Mouse (Mus musculus) lung, postnatal 36 days (tissue): Measurements from ENCODE around the gene Hist1h3d.
A peak's percentile ranks its signal among the peaks of the same experiment; 100 is the strongest.
"Not testable (repeated sequence)": the region's sequence is repeated elsewhere in the genome, so short reads cannot be mapped to it uniquely, and the experiment has no call there.

Experiments used
- DNase-seq: peaks from one replicate; pipeline ENCODE4 v3.0.0; 2022; ENCODE audit warnings: mixed read lengths

Hist1h3d gene

GRCm38 (mm10) chr13:23542225-23542980 is 33.2 kb upstream of the Hist1h3d start:
- not testable (repeated sequence) for DNase-seq

DNA sequence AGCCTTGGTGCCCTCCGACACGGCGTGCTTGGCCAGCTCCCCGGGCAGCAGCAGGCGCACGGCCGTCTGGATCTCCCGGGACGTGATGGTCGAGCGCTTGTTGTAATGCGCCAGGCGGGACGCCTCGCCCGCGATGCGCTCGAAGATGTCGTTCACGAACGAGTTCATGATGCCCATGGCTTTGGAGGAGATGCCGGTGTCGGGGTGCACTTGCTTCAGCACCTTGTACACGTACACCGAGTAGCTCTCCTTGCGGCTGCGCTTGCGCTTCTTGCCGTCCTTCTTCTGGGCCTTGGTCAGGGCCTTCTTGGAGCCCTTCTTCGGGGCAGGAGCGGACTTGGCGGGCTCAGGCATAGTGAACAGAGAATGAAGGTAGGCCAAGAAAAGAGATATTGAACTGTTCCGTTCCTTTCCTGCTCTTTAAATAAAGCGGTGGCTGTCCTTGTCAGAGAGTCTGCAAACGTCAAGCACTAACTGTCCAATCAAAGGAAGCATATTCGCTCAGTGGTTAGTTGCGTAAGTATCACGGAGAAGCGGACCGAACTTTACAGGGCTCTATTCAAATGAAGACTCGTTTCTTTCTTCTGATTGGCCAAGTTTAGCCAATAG is 32.5 kb upstream of the Hist1h3d start, which contains the start of gene Hist1h2bh:
TSS of gene Hist1h2bh (minus strand) at position 394 of the 609 bp plus-strand sequence.
- DNase-seq, result peak; percentile 93

DNA sequence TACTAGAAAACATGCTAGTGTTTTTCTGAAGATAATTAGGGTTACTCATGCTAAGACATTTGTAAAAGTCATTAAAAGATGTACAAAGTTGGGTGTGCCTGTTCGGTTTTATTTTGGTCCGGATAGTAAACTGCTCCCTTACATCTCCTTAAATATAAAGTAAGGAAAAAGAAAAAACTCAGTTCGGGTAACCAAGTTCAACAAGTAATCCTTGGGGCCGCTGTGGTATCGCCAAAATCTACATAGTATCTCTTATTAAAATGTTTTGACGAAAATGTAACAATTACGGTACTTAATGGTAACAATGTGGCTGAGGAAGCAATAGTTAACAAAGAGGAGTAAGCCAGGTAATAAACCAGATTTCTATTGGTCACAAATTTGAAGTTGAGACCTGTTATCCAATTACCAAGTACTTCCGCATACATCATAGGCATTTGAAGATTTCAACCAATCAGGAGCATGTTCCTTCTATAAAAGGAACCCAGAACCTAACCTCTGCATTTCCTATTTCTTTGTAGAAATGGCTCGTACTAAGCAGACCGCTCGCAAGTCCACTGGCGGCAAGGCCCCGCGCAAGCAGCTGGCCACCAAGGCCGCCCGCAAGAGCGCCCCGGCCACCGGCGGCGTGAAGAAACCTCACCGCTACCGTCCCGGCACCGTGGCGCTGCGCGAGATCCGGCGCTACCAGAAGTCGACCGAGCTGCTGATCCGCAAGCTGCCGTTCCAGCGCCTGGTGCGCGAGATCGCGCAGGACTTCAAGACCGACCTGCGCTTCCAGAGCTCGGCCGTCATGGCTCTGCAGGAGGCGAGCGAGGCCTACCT is 31.4 kb upstream of the Hist1h3d start, which contains the start of gene Hist1h3f:
TSS of gene Hist1h3f (plus strand) at position 88 of the 822 bp plus-strand sequence.
- peak; percentile 91 for DNase-seq

- DNase-seq, result not testable (repeated sequence)
Observed at GRCm38 (mm10) chr13:23544787-23545120, 30.8 kb upstream of the Hist1h3d start.

- no peak for DNase-seq
Observed at GRCm38 (mm10) chr13:23546694-23547093, 28.9 kb upstream of the Hist1h3d start.

DNA sequence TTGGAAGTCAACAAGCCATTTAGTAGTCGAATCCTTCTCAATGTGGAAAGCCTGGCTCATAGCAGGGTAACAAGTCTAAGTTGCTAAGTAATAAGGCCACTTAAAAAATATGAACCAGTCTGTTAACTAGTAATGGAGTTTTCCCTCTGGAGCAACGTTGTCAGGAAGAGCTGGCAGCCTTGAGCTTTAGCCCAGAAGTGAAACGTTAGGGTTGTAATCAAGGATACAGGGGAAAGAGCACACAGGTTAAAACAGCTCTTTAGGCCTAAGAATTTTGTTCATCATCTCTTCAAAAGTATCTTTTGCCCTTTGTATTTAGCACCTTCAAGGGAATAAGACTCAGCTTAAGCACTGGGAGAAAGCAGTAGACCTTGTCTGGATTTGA is 24.8 kb upstream of the Hist1h3d start:
- no peak for DNase-seq

- DNase-seq, result peak; percentile 92
Observed at GRCm38 (mm10) chr13:23551146-23551834, 24.3 kb upstream of the Hist1h3d start, which contains the start of gene Hist1h4f. Gene Hist1h4f (minus strand): TSS chr13:23551648.

DNA sequence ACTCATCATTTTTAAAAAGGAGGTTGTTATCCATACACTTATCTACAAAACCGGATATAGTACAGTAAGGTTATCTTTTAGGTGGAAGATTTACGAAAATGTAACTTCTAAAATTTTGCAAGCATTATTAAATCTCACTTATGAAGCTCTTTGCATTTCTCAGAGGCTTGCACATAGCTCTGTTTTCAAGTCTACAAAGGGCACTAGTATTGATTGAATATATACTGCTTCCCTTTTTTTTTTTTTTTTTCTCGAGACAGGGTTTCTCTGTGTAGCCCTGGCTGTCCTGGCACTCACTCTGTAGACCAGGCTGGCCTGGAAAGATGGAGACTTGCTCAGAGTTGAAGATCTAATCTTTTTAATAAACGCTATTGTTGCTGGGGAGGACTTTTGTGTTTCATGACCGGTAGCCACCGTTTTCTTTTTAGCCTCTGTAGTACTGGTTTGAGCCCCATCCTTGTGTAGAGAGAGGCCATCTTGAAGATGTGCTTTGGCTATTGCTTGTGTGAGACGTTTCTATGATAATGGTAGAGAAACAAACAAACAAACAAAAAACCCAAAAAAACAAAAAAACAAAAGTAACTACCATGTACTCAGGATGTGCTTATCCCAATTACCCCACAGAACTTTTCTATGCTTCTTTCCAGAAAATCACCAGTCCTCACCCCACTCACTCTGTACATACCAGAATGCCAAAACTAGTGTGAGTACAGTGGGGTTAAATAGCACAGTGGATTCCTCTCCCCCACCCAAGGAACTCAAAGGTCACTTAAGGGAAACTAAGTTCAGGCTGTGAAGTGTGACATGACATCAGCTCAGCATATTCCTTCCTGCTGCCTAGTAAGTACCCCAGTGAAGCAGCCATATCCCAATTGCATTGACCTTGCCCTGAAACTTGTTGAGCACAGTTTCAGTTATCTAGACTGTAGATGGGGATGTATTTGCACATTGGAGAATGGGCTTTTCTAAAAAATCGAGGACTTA is 23.3 kb upstream of the Hist1h3d start:
- DNase-seq, result no peak

DNA sequence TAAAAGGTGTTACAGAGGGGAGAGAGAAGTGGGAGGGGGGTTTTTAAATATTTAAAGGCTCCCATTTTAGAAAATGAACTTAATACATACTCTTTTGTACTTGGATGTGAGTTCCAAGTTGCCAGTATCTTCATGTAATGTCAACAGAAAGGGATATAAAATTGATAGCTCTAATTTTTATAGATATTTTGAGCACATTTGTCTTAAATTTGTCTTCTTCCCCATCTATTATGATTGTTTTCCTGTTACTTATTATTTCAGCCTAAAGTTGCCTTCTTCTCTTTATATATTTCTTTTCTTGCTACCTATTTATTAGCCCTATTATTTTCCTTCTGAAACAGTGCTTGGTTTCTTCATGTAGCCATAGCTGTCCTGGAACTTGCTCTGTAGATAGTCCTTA is 22.6 kb upstream of the Hist1h3d start, which contains the start of gene Hist1h1d:
TSS of gene Hist1h1d (plus strand) at position 301 of the 400 bp plus-strand sequence.
- no peak for DNase-seq

GRCm38 (mm10) chr13:23554393-23554792 is 21.2 kb upstream of the Hist1h3d start:
- no peak for DNase-seq

DNA sequence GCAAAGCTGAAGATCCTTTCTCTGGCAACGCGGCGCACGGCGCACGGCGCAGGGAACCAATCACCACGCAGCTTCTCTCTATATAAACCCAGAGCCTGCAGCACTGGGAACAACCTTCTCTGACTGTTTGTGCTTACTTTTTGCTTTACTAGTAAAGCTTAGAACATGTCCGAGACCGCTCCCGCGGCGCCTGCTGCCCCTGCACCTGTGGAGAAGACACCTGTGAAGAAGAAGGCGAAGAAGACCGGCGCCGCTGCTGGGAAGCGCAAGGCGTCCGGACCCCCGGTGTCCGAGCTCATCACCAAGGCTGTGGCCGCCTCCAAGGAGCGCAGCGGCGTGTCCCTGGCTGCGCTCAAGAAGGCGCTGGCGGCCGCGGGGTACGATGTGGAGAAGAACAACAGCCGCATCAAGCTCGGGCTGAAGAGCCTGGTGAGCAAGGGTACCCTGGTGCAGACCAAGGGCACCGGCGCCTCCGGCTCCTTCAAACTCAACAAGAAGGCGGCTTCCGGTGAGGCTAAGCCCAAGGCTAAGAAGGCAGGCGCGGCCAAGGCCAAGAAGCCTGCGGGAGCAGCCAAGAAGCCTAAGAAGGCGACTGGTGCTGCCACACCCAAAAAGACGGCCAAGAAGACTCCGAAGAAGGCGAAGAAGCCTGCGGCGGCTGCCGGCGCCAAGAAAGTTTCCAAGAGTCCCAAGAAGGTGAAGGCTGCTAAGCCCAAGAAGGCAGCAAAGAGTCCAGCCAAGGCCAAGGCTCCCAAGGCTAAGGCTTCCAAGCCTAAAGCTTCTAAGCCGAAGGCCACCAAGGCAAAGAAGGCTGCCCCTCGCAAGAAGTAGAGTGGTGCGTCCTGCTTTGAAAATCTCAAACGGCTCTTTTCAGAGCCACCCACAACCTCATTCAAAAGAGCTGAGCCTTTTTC is 20.4 kb upstream of the Hist1h3d start:
- peak; percentile 82 for DNase-seq

GRCm38 (mm10) chr13:23555839-23556416 is 19.6 kb upstream of the Hist1h3d start:
- DNase-seq, result peak; percentile 93

- no peak for DNase-seq
Observed at GRCm38 (mm10) chr13:23556906-23557305, 18.7 kb upstream of the Hist1h3d start.

GRCm38 (mm10) chr13:23560699-23561098 is 14.9 kb upstream of the Hist1h3d start:
- not testable (repeated sequence) for DNase-seq

- DNase-seq, result not testable (repeated sequence)
Observed at GRCm38 (mm10) chr13:23561531-23561882, 14.1 kb upstream of the Hist1h3d start.

DNA sequence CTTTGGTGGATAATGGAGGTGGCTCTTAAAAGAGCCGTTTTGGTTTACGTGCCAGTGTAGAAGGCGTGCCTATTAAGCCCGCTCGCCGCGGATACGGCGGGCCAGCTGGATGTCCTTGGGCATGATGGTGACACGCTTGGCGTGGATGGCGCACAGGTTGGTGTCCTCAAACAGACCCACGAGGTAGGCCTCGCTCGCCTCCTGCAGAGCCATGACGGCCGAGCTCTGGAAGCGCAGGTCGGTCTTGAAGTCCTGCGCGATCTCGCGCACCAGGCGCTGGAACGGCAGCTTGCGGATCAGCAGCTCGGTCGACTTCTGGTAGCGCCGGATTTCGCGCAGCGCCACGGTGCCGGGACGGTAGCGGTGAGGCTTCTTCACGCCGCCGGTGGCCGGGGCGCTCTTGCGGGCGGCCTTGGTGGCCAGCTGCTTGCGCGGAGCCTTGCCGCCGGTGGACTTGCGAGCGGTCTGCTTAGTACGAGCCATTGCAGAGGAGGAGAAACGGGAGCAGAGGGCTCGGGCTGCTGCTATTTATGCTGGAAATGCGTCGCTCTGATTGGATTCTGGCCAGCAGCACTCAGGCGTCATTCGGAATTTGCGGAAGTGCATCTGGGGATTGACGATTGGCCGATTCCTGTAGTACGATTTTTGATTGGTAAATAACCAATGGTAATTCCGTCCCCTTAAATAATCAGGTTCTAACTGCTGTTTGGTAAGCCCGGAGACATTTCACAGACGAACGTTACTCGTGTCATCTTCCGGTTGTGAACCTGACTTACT is 13.5 kb upstream of the Hist1h3d start, which contains the start of gene Hist1h3e:
TSS of gene Hist1h3e (minus strand) at position 487 of the 777 bp plus-strand sequence.
- DNase-seq, result peak; percentile 97

- DNase-seq, result peak; percentile 59
Observed at GRCm38 (mm10) chr13:23562699-23563462, 12.7 kb upstream of the Hist1h3d start.

DNA sequence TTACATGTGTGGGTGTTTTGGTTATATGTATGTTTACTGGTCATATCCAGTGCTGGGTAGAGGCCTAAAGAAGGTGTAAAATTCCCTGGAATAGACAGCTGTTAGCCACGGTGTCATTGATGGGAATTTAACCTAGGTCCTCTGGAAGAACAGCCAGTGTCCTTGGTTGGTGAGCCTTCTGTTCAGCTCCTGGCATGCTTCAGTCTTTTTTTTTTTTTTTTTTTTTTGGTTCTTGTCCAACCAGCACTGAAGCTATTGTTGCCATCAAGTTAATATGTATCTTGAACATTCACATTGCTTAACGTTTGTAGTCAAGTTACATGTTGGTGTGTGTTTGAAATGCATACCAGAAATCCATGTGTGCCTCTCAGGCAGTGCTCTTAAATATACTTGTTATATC is 11.1 kb upstream of the Hist1h3d start:
- no peak for DNase-seq
